Mouse (Mus musculus) hindbrain, postnatal 0 days (tissue): Measurements from ENCODE around the gene Iffo1. TPM values are rescaled to one million over a fixed set of nuclear protein-coding genes. Genes with fewer than 3 reads are reported as not detected.

Experiments
- ATAC-seq: fragments of 200-750 bp; cut with Nextera tagmentation; 2 replicates; pipeline ENCODE4 v1.8.0; 2017; ENCODE audit warnings: mild to moderate bottlenecking, moderate TSS enrichment, moderate library complexity
- DNase-seq: peaks from one replicate; pipeline ENCODE4 v3.0.0-alpha.2; 2015; ENCODE audit warnings: low spot score
- H3K27ac ChIP-seq: fragments of 300-500 bp; sonication (generic); 2 replicates; pipeline ENCODE4 v1.5.1; 2014; ENCODE audit warnings: mild to moderate bottlenecking
- H3K27me3 ChIP-seq: fragments of 300-500 bp; sonication (generic); 2 replicates; pipeline ENCODE4 v1.6.1; 2014; ENCODE audit warnings: low read length, mixed read lengths; ENCODE audit not compliant: insufficient read depth
- H3K36me3 ChIP-seq: fragments of 300-500 bp; sonication (generic); 2 replicates; pipeline ENCODE4 v1.6.1; 2014; ENCODE audit warnings: low read length, mixed read lengths; ENCODE audit not compliant: insufficient read depth
- H3K4me1 ChIP-seq: fragments of 300-500 bp; sonication (generic); 2 replicates; pipeline ENCODE4 v1.6.1; 2014; ENCODE audit warnings: antibody characterized with exemption, low read length, mixed read lengths; ENCODE audit not compliant: insufficient read depth
- H3K4me2 ChIP-seq: fragments of 300-500 bp; sonication (generic); 2 replicates; pipeline ENCODE4 v1.6.1; 2014; ENCODE audit warnings: low read depth, mild to moderate bottlenecking, low read length, moderate library complexity, mixed read lengths
- H3K4me3 ChIP-seq: fragments of 300-500 bp; sonication (generic); 2 replicates; pipeline ENCODE4 v1.5.1; 2014; ENCODE audit warnings: low read length
- H3K9ac ChIP-seq: fragments of 300-500 bp; sonication (generic); replicated peaks from 2 replicates; pipeline ENCODE4 v1.6.1; 2014; ENCODE audit warnings: mild to moderate bottlenecking, low read length, moderate library complexity, mixed read lengths
- H3K9me3 ChIP-seq: fragments of 300-500 bp; sonication (generic); 2 replicates; pipeline ENCODE4 v1.6.1; 2016; ENCODE audit warnings: low read length, mixed read lengths
- CTCF ChIP-seq: IDR thresholded peaks from 2 replicates; pipeline ENCODE4 v1.5.1; 2016; ENCODE audit warnings: antibody characterized with exemption, control low read depth, low read depth
- WGBS: fragments of 180-500 bp; shearing (Covaris S2); extraction: QIAGEN DNeasy Blood & Tissue Kit; methylation state at CpG from one replicate; pipeline ENCODE4 v1.1.7; 2014; 5-methylcytosine and 5-hydroxymethylcytosine counted together
- polyA plus RNA-seq: library from polyadenylated mRNA; unstranded; fragments of >200 nt; fragmentation: Nextera tagmentation; extraction: Ambion mirVana; gene quantifications from 2 replicates; pipeline ENCODE4 v1.2.1, GENCODE M21; 2015
- total RNA-seq: library from RNA; depleted of rRNA; stranded (reverse); fragments of >200 nt; gene quantifications from 2 replicates; pipeline ENCODE4 v1.2.3, GENCODE M21; 2014

Iffo1 gene
- total and polyA plus RNA-seq, 2 experiments from 2014 or later = 20.3 to 30.5 TPM

DNA sequence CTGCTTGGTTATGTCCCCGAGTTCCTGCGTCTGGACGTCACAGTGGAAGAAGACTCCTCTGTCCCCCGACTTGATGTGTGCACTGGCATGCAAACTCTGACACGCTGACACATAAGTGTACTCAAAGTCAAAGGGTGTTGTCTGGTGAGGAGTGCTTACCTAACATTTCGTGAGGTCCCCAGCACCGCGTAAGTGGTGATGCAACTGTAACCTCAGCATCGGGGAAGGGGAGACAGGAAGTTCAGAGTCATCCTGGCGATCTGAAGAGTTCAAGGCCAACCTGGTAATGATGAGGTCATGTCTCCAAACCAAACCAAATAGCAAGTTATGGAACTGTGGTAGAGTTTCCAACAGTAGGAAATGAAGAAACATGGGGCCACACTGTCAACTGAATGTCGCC is 32.5 kb upstream of the Iffo1 start:
- no peaks in the 10 kb centered on the region for H3K27me3 ChIP-seq
- no peak for ATAC-seq
- TF ChIP-seq CTCF = no peak
- H3K4me1 ChIP-seq = no peaks in the 10 kb centered on the region
- H3K4me3 ChIP-seq = no peak overlapping the region
- WGBS = 91% methylated on average over 11 of the region's 11 CpGs
- H3K36me3 ChIP-seq = peaks cover 85% of the 10 kb centered on the region
- no peak for DNase-seq
- no peak overlapping the region for H3K9ac ChIP-seq
- H3K27ac ChIP-seq = no peak overlapping the region
- no peak overlapping the region for H3K4me2 ChIP-seq
- H3K9me3 ChIP-seq = no peaks in the 10 kb centered on the region

DNA sequence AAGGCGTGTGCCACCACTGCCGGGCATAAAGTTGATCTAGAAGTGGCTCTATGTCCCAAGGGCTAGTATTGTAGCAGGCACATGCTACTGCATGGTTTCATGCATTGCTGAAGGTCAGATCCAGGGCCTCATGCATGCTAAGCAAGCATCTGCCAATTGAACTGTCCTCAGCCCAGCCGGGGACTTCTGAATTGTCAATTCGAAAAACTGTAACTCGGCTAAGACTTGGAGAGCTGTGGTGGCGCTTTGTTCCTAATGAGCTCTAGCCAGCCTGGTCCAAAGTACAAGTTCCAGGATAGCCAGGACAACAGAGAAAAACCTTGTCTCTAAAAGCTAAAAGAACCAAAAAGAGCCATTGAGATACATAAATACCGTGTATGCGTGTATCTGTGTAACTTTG is 25.7 kb upstream of the Iffo1 start:
- no peaks in the 10 kb centered on the region for H3K27me3 ChIP-seq
- no peak overlapping the region for H3K4me2 ChIP-seq
- H3K4me1 ChIP-seq = no peaks in the 10 kb centered on the region
- no peak for TF ChIP-seq CTCF
- H3K4me3 ChIP-seq = no peak overlapping the region
- H3K9ac ChIP-seq = no peak overlapping the region
- WGBS = 94% methylated on average over 8 of the region's 8 CpGs
- H3K9me3 ChIP-seq = no peaks in the 10 kb centered on the region
- ATAC-seq = no peak
- H3K27ac ChIP-seq = no peak overlapping the region
- DNase-seq = no peak
- peaks cover 83% of the 10 kb centered on the region for H3K36me3 ChIP-seq

DNA sequence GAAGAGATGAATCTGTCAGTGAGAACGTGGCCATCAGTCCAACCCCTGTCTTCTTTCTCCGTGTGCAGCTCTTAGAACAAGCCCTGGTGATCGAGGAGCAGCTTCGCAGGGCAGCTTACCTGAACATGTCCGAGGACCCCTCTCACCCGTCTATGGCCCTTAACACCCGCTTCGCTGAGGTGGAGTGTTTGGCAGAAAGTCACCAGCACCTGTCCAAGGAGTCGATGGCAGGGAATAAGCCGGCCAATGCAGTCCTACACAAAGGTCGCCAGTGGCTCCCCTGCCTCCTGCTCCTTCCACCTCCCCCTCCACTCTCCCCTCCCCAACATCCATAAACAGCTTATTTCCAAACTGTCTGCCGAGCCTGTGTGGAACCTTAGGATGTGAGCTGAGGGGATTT is 16.3 kb upstream of the Iffo1 start:
- H3K36me3 ChIP-seq = peaks cover 42% of the 10 kb centered on the region
- H3K9me3 ChIP-seq = no peaks in the 10 kb centered on the region
- H3K4me2 ChIP-seq = no peak overlapping the region
- H3K4me1 ChIP-seq = peaks cover 7% of the 10 kb centered on the region; the same call in 1 of the 2 replicates
- ATAC-seq = no peak
- no peak for TF ChIP-seq CTCF
- H3K27ac ChIP-seq = no peak overlapping the region
- no peaks in the 10 kb centered on the region for H3K27me3 ChIP-seq
- H3K4me3 ChIP-seq = no peak overlapping the region
- WGBS = 89% methylated on average over 12 of the region's 12 CpGs
- no peak for DNase-seq
- no peak overlapping the region for H3K9ac ChIP-seq

DNA sequence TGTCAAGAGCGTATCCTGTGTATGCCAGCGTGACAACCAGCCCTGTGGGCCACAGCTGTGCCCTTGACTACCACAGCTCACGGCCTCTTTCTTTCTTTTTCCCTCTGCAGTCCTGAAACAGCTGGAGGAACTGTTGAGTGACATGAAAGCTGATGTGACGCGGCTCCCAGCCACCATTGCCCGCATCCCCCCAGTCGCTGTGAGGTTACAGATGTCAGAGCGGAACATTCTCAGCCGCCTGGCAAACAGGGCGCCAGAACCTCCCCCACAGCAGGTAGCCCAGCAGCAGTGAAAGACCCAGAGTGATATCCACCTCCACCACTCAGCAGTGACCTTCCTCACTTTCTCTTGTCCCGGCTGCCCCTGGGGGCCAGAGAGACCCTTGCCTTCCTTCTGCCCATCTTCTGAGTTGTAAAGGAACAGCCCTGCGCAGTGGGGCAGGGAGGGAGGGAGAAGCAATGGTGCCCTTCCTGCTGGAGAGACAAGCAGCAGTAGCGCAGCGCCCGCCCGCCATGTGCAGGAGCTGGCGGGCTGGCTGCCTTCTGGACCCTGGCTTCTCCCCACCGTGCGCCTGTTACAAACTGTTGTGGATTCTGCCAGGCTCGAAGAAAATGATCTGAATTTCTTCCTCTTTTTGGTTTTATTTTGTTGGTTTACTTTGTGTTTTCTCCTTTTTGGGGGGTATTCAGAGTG is 15.2 kb upstream of the Iffo1 start:
- DNase-seq = no peak

DNA sequence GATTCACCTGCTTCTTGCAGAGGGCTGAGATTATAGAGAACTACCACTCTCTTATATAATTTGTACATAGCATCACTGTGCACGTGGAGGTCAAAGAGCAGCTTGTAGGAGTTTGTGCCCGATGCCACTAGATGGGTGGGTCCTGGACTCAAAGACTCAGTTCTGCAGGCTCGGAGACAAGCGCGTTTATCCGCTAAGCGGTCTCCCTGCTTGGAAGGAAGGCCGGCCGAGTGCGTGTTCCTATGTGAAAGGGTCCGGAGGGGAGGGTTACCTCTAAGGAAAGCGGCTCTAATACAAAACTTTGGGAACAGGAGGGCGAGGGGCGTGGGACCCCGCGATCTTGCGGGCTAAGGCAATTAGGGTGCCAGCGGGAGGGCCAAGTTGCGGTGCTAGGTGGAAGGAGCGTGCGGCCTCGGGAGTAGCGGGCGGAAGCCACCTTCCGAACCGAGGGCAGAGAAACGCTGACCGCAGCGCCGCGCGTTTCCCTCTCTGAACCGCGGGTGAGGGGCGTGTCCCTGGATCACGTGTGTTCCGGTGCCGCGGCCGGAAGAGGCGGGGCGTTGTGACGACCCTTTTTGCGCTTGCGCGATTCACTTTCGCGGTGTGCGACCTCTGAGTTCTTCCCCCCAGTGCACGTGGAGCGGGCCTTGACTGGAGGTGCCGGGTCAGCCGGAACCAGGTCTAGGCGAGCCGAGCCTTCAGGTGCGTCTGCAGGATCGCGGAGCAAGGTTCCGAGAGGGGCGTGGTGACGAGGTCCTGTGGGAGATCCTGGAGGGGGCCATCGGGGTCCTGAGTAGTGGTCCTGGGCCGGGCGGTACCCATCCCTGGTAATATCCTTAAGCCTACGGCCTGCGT is 13.5 kb upstream of the Iffo1 start, which contains the start of gene Nop2:
Nop2 (plus strand) TSS at position 608 of the 855 bp plus-strand sequence.
- H3K4me3 ChIP-seq = peak within 1 kb of the TSS; percentile 76
- ATAC-seq (peak; percentile 97), DNase-seq (peak; percentile 98)
- peaks cover 7% of the 10 kb centered on the region; the same call in 1 of the 2 replicates for H3K4me1 ChIP-seq
- under 1% methylated on average over 66 of the region's 66 CpGs for WGBS
- peaks cover 42% of the 10 kb centered on the region for H3K36me3 ChIP-seq
- no peak for TF ChIP-seq CTCF
- H3K27ac ChIP-seq = peak within 1 kb of the TSS; percentile 77
- peak within 1 kb of the TSS; percentile 80 for H3K9ac ChIP-seq
- H3K4me2 ChIP-seq = peak within 1 kb of the TSS; percentile 71
- no peaks in the 10 kb centered on the region for H3K27me3 ChIP-seq
- no peaks in the 10 kb centered on the region for H3K9me3 ChIP-seq

More for the DNA sequence above, 15.2 kb upstream of the Iffo1 start:
- Histone ChIP-seq H3K4me3 (no peak overlapping the region), H3K36me3 (peaks cover 36% of the 10 kb centered on the region), H3K4me2 (no peak overlapping the region), H3K4me1 (peaks cover 7% of the 10 kb centered on the region; the same call in 1 of the 2 replicates), H3K27me3 (no peaks in the 10 kb centered on the region), H3K27ac (no peak overlapping the region), H3K9ac (no peak overlapping the region), H3K9me3 (no peaks in the 10 kb centered on the region)
- ATAC-seq = no peak
- WGBS = 83% methylated on average over 20 of the region's 20 CpGs
- no peak for TF ChIP-seq CTCF

DNA sequence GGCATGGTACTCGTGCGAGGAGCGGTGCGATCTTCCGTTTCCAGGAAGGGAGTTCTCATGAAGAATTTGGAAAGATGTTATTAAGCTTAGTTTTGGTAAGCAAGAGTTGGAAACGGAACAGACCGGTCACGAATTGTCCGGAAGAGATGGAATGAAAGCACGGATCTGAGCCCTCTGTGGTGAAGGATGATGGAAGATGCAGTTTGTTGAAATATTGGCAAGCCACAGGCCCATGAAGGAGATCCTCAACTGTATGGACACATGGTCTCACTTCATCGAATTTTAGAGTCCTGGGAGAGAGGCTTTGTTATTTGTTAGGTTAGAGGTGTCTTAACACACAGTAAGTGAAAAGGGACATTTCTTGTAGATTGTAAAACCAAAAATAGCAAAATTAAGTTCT is 12.6 kb upstream of the Iffo1 start:
- no peak for DNase-seq
- no peaks in the 10 kb centered on the region for H3K27me3 ChIP-seq
- H3K27ac ChIP-seq = no peak overlapping the region
- H3K36me3 ChIP-seq = peaks cover 47% of the 10 kb centered on the region
- no peak for TF ChIP-seq CTCF
- peak overlapping the region; percentile 71 for H3K4me2 ChIP-seq
- no peaks in the 10 kb centered on the region for H3K9me3 ChIP-seq
- 7% methylated on average over 11 of the region's 11 CpGs for WGBS
- no peak for ATAC-seq
- H3K9ac ChIP-seq = peak overlapping the region; percentile 80
- peaks cover 7% of the 10 kb centered on the region; the same call in 1 of the 2 replicates for H3K4me1 ChIP-seq
- peak overlapping the region; percentile 76 for H3K4me3 ChIP-seq
